Mouse (Mus musculus) liver, postnatal 0 days (tissue): ENCODE data around the gene Tbc1d5. TPM values are rescaled to one million over a fixed set of nuclear protein-coding genes. Genes with fewer than 3 reads are reported as not detected.

ENCODE experiments used
- ATAC-seq: fragments of 200-750 bp; cut with Nextera tagmentation; 2 replicates; pipeline ENCODE4 v1.8.0; 2017; ENCODE audit warnings: mild to moderate bottlenecking, moderate library complexity
- DNase-seq: peaks from one replicate; pipeline ENCODE4 v3.0.0-alpha.2; 2016
- H3K27ac ChIP-seq: fragments of 300-500 bp; sonication (generic); 2 replicates; pipeline ENCODE4 v1.5.1; 2014; ENCODE audit warnings: antibody characterized with exemption, moderate library complexity, mild to moderate bottlenecking, low read depth
- H3K27me3 ChIP-seq: fragments of 300-500 bp; sonication (generic); 2 replicates; pipeline ENCODE4 v1.6.1; 2014; ENCODE audit warnings: low read length, control low read depth, mixed read lengths; ENCODE audit not compliant: insufficient read depth
- H3K36me3 ChIP-seq: fragments of 300-500 bp; sonication (generic); replicated peaks from 2 replicates; pipeline ENCODE4 v1.6.1; 2014; ENCODE audit warnings: mild to moderate bottlenecking, control low read depth, low read length, moderate library complexity, mixed read lengths; ENCODE audit not compliant: insufficient read depth
- H3K4me1 ChIP-seq: fragments of 300-500 bp; sonication (generic); 2 replicates; pipeline ENCODE4 v1.6.1; 2014; ENCODE audit warnings: antibody characterized with exemption, mild to moderate bottlenecking, control low read depth; ENCODE audit not compliant: insufficient read depth
- H3K4me2 ChIP-seq: fragments of 300-500 bp; sonication (generic); 2 replicates; pipeline ENCODE4 v1.6.1; 2014; ENCODE audit warnings: low read depth, mild to moderate bottlenecking, low read length, moderate library complexity, mixed read lengths
- H3K4me3 ChIP-seq: fragments of 300-500 bp; sonication (generic); 2 replicates; pipeline ENCODE4 v1.5.1; 2014; ENCODE audit warnings: low read depth, low read length
- H3K9ac ChIP-seq: fragments of 300-500 bp; sonication (generic); replicated peaks from 2 replicates; pipeline ENCODE4 v1.6.1; 2014; ENCODE audit warnings: mild to moderate bottlenecking, moderate library complexity
- H3K9me3 ChIP-seq: fragments of 300-500 bp; sonication (generic); 2 replicates; pipeline ENCODE4 v1.6.1; 2016; ENCODE audit warnings: mild to moderate bottlenecking, control low read depth, low read length, mixed read lengths
- CTCF ChIP-seq: sonication (generic); IDR thresholded peaks from 2 replicates; pipeline ENCODE4 v1.5.1; 2016; ENCODE audit warnings: antibody characterized with exemption, low read depth
- EP300 ChIP-seq: IDR thresholded peaks from 2 replicates; pipeline ENCODE4 v1.6.1; 2016; ENCODE audit warnings: antibody characterized with exemption, low read depth, mild to moderate bottlenecking
- WGBS: fragments of 180-500 bp; shearing (Covaris S2); extraction: QIAGEN DNeasy Blood & Tissue Kit; methylation state at CpG from one replicate; pipeline ENCODE4 v1.1.7; 2014; ENCODE audit not compliant: insufficient replicate concordance; 5-methylcytosine and 5-hydroxymethylcytosine counted together
- polyA plus RNA-seq: library from polyadenylated mRNA; unstranded; fragments of >200 nt; fragmentation: Nextera tagmentation; extraction: Ambion mirVana; gene quantifications from 2 replicates; pipeline ENCODE4 v1.2.1, GENCODE M21; 2015

Gene Tbc1d5
- polyA plus RNA-seq, 1 experiment from 2014 or later = 2.5 TPM

DNA sequence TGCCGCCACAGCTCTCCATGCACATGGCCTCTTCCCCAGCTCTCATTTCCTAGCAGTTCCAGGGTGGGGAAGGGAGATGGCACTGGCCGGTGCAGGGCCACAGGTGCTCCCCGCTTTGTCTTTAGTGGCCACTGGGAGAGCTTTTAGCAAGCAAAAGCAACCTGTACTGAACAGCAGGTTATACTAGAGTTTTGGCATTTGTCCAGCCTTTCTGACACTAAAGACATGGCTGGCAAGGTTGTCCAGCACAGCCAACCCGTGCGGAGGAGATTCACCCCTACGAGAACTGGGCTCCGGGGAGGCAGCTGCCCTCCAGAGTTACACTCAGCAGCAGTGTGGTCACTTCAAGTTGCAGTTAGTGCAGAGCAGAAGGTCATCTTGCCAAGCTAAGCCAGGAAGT, 445.8 kb downstream of the Tbc1d5 start:
- Histone ChIP-seq H3K4me1 (peaks cover 8% of the 10 kb centered on the region), H3K4me3 (no peak overlapping the region), H3K9me3 (no peaks in the 10 kb centered on the region), H3K27ac (no peak overlapping the region), H3K4me2 (no peak overlapping the region), H3K36me3 (peaks cover 4% of the 10 kb centered on the region; the same call in 1 of the 2 replicates), H3K27me3 (no peaks in the 10 kb centered on the region), H3K9ac (no peak overlapping the region)
- no peak for DNase-seq
- no peak for ATAC-seq
- TF ChIP-seq CTCF = no peak
- TF ChIP-seq EP300 = no peak
- 86% methylated on average over 7 of the region's 7 CpGs for WGBS

- H3K36me3 ChIP-seq = peaks cover 4% of the 10 kb centered on the region; the same call in 1 of the 2 replicates
- ATAC-seq = no peak
- H3K4me2 ChIP-seq = no peak overlapping the region
- H3K27ac ChIP-seq = no peak overlapping the region
- peaks cover 8% of the 10 kb centered on the region for H3K4me1 ChIP-seq
- H3K27me3 ChIP-seq = no peaks in the 10 kb centered on the region
- no peak for DNase-seq
- H3K9me3 ChIP-seq = no peaks in the 10 kb centered on the region
- no peak overlapping the region for H3K9ac ChIP-seq
- no peak overlapping the region for H3K4me3 ChIP-seq
- WGBS = 73% methylated on average over 5 of the region's 5 CpGs
- TF ChIP-seq CTCF = peak; percentile 26; the same call in 1 of the 2 replicates
- TF ChIP-seq EP300 = no peak
These were observed 447.3 kb downstream of the Tbc1d5 start for GRCm38 (mm10) chr17:50731876-50732275.

- WGBS = 67% methylated on average over 2 of the region's 2 CpGs
- Histone ChIP-seq H3K9me3 (no peaks in the 10 kb centered on the region), H3K9ac (no peak overlapping the region), H3K4me3 (no peak overlapping the region), H3K4me2 (no peak overlapping the region), H3K27ac (no peak overlapping the region), H3K27me3 (no peaks in the 10 kb centered on the region), H3K36me3 (peaks cover 4% of the 10 kb centered on the region; the same call in 1 of the 2 replicates), H3K4me1 (peaks cover 3% of the 10 kb centered on the region; the same call in 1 of the 2 replicates)
- DNase-seq = no peak
- no peak for ATAC-seq
- TF ChIP-seq EP300 (no peak), CTCF (no peak)
These were observed 448.3 kb downstream of the Tbc1d5 start for GRCm38 (mm10) chr17:50730896-50731295.

- no peak for TF ChIP-seq EP300
- no peak for TF ChIP-seq CTCF
- WGBS = 32% methylated on average over 6 of the region's 6 CpGs
These were observed 449.6 kb downstream of the Tbc1d5 start for GRCm38 (mm10) chr17:50729577-50729976.

DNA sequence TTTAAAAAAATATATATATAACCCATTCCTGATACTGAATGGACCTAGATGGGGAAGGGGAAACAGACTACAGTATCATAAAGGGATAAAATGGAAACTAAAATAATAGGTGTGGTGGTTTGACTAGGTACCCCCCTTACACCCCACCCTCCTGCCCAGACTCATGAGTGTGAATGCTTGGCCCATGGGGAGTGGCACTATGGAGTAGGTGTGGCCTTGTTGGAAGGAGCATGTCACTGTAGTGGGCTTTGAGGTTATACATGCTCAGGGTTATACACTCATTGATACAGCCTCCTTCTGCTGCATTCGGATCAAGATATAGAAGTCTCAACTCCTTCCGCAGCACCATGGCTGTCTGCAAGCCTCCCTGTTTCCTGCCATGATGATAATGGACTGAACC, 450.1 kb downstream of the Tbc1d5 start:
- Histone ChIP-seq H3K4me1 (no peaks in the 10 kb centered on the region), H3K4me3 (no peak overlapping the region), H3K9ac (no peak overlapping the region), H3K4me2 (no peak overlapping the region), H3K27me3 (no peaks in the 10 kb centered on the region), H3K9me3 (no peaks in the 10 kb centered on the region), H3K36me3 (no peaks in the 10 kb centered on the region), H3K27ac (no peak overlapping the region)
- TF ChIP-seq EP300 (no peak), CTCF (no peak)
- ATAC-seq (no peak), DNase-seq (no peak)
- 62% methylated on average over 2 of the region's 2 CpGs for WGBS

More at GRCm38 (mm10) chr17:50729577-50729976, 449.6 kb downstream of the Tbc1d5 start:
- Histone ChIP-seq H3K36me3 (no peaks in the 10 kb centered on the region), H3K9ac (no peak overlapping the region), H3K27me3 (no peaks in the 10 kb centered on the region), H3K27ac (no peak overlapping the region), H3K4me3 (no peak overlapping the region), H3K4me2 (no peak overlapping the region), H3K4me1 (no peaks in the 10 kb centered on the region), H3K9me3 (no peaks in the 10 kb centered on the region)
- ATAC-seq (no peak), DNase-seq (no peak)

DNA sequence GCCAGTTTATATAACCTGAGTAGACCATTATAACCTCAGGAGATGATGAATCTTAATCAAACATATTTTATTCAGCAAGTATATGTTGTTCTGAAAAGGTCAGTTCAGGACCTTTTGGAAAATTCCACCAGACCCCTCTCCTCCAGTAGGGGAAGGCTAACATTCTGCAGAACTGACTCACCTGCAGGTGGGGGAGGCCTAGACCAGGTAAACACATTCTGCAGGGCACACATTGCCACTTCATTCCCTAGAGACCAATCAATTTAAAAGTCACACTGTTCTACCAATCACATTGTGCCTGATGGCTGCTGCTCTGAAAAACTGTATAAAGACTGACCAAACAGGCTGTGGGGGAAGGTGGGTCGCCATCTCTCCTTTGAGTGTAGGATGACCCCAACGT, 452.9 kb downstream of the Tbc1d5 start:
- no peak overlapping the region for H3K9ac ChIP-seq
- H3K4me1 ChIP-seq = no peaks in the 10 kb centered on the region
- DNase-seq = no peak
- H3K4me2 ChIP-seq = no peak overlapping the region
- H3K36me3 ChIP-seq = no peaks in the 10 kb centered on the region
- ATAC-seq = no peak
- H3K27me3 ChIP-seq = no peaks in the 10 kb centered on the region
- no peak overlapping the region for H3K27ac ChIP-seq
- TF ChIP-seq EP300 (no peak), CTCF (no peak)
- no peak overlapping the region for H3K4me3 ChIP-seq
- 78% methylated on average over 2 of the region's 2 CpGs for WGBS
- H3K9me3 ChIP-seq = no peaks in the 10 kb centered on the region

GRCm38 (mm10) chr17:50724376-50724775, 454.8 kb downstream of the Tbc1d5 start:
- no peaks in the 10 kb centered on the region for H3K9me3 ChIP-seq
- no peaks in the 10 kb centered on the region for H3K27me3 ChIP-seq
- H3K36me3 ChIP-seq = no peaks in the 10 kb centered on the region
- TF ChIP-seq EP300 = no peak
- no peak for TF ChIP-seq CTCF
- H3K4me3 ChIP-seq = no peak overlapping the region
- no peak overlapping the region for H3K4me2 ChIP-seq
- no peaks in the 10 kb centered on the region for H3K4me1 ChIP-seq
- ATAC-seq (no peak), DNase-seq (peak; percentile 6)
- H3K9ac ChIP-seq = no peak overlapping the region
- H3K27ac ChIP-seq = no peak overlapping the region
- WGBS = 85% methylated on average over 2 of the region's 2 CpGs
